In the genomic region with DNA sequence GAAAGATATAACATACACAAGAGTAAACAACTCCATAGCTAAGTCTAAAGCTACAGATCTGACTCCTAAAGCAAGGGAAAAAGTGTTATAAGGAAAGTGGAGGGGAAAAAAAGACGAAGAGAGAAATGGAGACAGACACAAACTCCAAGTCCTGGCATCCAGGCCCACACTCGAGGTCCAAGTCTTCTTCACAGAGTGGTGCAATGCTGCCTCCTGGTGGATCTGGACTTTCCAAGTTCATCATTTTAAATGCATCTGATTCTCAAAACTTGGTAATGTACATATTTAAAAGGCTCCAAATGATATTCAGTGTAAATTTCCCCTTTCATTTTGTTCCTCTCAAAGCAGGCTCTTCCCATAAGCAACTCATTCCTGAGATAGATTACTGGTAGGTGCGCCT, we compare ENCODE assay signal across 8 mouse cellular contexts. TPM values are rescaled to one million over a fixed set of nuclear protein-coding genes. Genes with fewer than 3 reads are reported as not detected.
A peak's percentile ranks its signal among the peaks of the same experiment; 100 is the strongest.
DNase-seq lines count a peak whose midpoint lies in the region; ATAC-seq lines count a peak whose summit lies in the region.
"Had no signal": no experiment of that assay in that cellular context is flagged by ENCODE, and none has a peak within 500 bp of the region (broad histone marks: within the 10 kb centered on the region; RNA-seq: fewer than 3 reads in every experiment).

No protein-coding gene starts in this region.

- intact Hi-C loops in left cerebral cortex, postnatal 4 days (cut with DNase I) = loop anchor here (5.0 kb wide), 1 partner anchor 101 kb away; no protein-coding TSS in a partner anchor

- DNase-seq in layer of hippocampus, adult 11-12 months (ENCODE audit: low spot score) = peak; percentile 73
- no peak for DNase-seq in layer of hippocampus, adult 9-10 months (ENCODE audit: low spot score)
- peak; percentile 79 for DNase-seq in NIH3T3 (ENCODE audit: low read depth)
- DNase-seq in c-Kit-positive CD71-positive TER-119-negative erythroid progenitor cells, embryonic 14.5 days (ENCODE audit: low read depth) = peak; percentile 55
- peak; percentile 76 for DNase-seq in left cerebral cortex, postnatal 4 days
- peak; percentile 42 for DNase-seq in right cerebral cortex, postnatal 25 days

- peak; percentile 58; the same call in 1 of the 2 replicates for ATAC-seq in granulocyte monocyte progenitor cell, adult 5-6 weeks (replicated peaks; ENCODE audit: poor library complexity, severe bottlenecking)

RNA-seq across cellular contexts. Expression of a gene that starts 11.3 kb away (rescaled TPM):
- 270 and 359 TPM in 2 replicates for total RNA-seq in granulocyte monocyte progenitor cell, adult 5-6 weeks (2014; fragmentation: Nextera tagmentation)
- 191 and 210 TPM in 2 replicates for total RNA-seq in granulocyte monocyte progenitor cell, adult 5-6 weeks (2017)
- 100 to 1,000 TPM; 131 to 148 TPM for total RNA-seq in left cerebral cortex, postnatal 4 days (2021)

RNA-seq across cellular contexts. Expression of a gene that starts 27.1 kb away (rescaled TPM):
- not detected in 2 replicates for total RNA-seq in granulocyte monocyte progenitor cell, adult 5-6 weeks (2014; fragmentation: Nextera tagmentation)
- total RNA-seq in granulocyte monocyte progenitor cell, adult 5-6 weeks (2017) = not detected in 2 replicates
- total RNA-seq in left cerebral cortex, postnatal 4 days (2021) = not detected
- total RNA-seq: gastrocnemius, postnatal 4 days had no signal

RNA-seq across cellular contexts. Expression of a gene that starts 55.6 kb away (rescaled TPM):
- total RNA-seq in granulocyte monocyte progenitor cell, adult 5-6 weeks (2014; fragmentation: Nextera tagmentation) = not detected in 2 replicates
- total RNA-seq in granulocyte monocyte progenitor cell, adult 5-6 weeks (2017) = not detected in 2 replicates
- under 1 TPM; 0.36 to 0.60 TPM for total RNA-seq in left cerebral cortex, postnatal 4 days (2021)
- total RNA-seq: gastrocnemius, postnatal 4 days had no signal
